In genomic region chr4:48609485-48609884, GRCm38 (mm10) we compare ENCODE assay signal across 36 mouse cellular contexts. TPM values are rescaled to one million over a fixed set of nuclear protein-coding genes. Genes with fewer than 3 reads are reported as not detected.
DNase-seq lines count a peak whose midpoint lies in the region; ATAC-seq and TF ChIP-seq lines count a peak whose summit lies in the region.
"Had no signal": no experiment of that assay in that cellular context is flagged by ENCODE, and none has a peak within 500 bp of the region (broad histone marks: within the 10 kb centered on the region; RNA-seq: fewer than 3 reads in every experiment).

No protein-coding gene starts in this region.

- no peak for TF ChIP-seq CTCF in midbrain, postnatal 0 days (IDR thresholded peaks at IDR 0.05)

- H3K4me3 ChIP-seq in midbrain, embryonic 13.5 days (replicated peaks): no peak overlapping the region
- no peak overlapping the region for H3K4me3 ChIP-seq in midbrain, postnatal 0 days (ENCODE audit: low read depth, low read length)
- H3K4me3 ChIP-seq: embryonic facial prominence, embryonic 13.5 days; forebrain, embryonic 10.5 days; forebrain, embryonic 15.5 days; limb, embryonic 15.5 days; neural tube, embryonic 15.5 days had no signal

- peak; percentile 45 for DNase-seq in heart, adult 11 months
- DNase-seq in heart, postnatal 4 days: no peak
- no peak for DNase-seq in midbrain, postnatal 0 days (ENCODE audit: low spot score)
- DNase-seq in left cerebral cortex, postnatal 25 days (ENCODE audit: low spot score in 2 of 2): peak; percentile 39 to 64
- peak; percentile 23 to 52 for DNase-seq in right cerebral cortex, postnatal 36 days (ENCODE audit: low spot score in 2 of 2)
- no peak for DNase-seq in gastrocnemius, adult 8-10 months (ENCODE audit: low spot score in 2 of 2)
- DNase-seq: adrenal gland, postnatal 10 days; cerebellum, adult 11 months; cerebellum, adult 9-10 months; gastrocnemius, postnatal 25 days; heart, adult 18-20 months; kidney, adult 9 months; kidney, postnatal 10 days; lung, adult 2 months; lung, postnatal 10 days; midbrain, embryonic 14.5 days; retina, postnatal 1 day; spleen, adult 18-20 months had no signal

- intact Hi-C loops in left cerebral cortex, postnatal 25 days (cut with DNase I): no loop called here

- no peak overlapping the region for H3K9ac ChIP-seq in midbrain, embryonic 13.5 days (replicated peaks)
- H3K9ac ChIP-seq in midbrain, postnatal 0 days (replicated peaks; ENCODE audit: low read length, poor library complexity, severe bottlenecking): no peak overlapping the region
- H3K9ac ChIP-seq: embryonic facial prominence, embryonic 13.5 days; forebrain, embryonic 15.5 days; hindbrain, embryonic 14.5 days; limb, embryonic 15.5 days; liver, embryonic 14.5 days; neural tube, embryonic 15.5 days had no signal

- H3K9me3 ChIP-seq in midbrain, embryonic 13.5 days: no peaks in the 10 kb centered on the region
- no peaks in the 10 kb centered on the region for H3K9me3 ChIP-seq in midbrain, postnatal 0 days (ENCODE audit: low read length)
- H3K9me3 ChIP-seq: embryonic facial prominence, embryonic 13.5 days; forebrain, embryonic 10.5 days; forebrain, embryonic 15.5 days; limb, embryonic 15.5 days; neural tube, embryonic 15.5 days had no signal

- H3K36me3 ChIP-seq in midbrain, embryonic 13.5 days: peaks cover 53% of the 10 kb centered on the region
- peaks cover 3% of the 10 kb centered on the region for H3K36me3 ChIP-seq in midbrain, postnatal 0 days (ENCODE audit: insufficient read depth, low read length)

- H3K27me3 ChIP-seq in midbrain, embryonic 13.5 days: no peaks in the 10 kb centered on the region
- no peaks in the 10 kb centered on the region for H3K27me3 ChIP-seq in midbrain, postnatal 0 days (ENCODE audit: insufficient read depth, low read length)
- H3K27me3 ChIP-seq: embryonic facial prominence, embryonic 13.5 days; forebrain, embryonic 15.5 days; limb, embryonic 15.5 days; neural tube, embryonic 15.5 days; Patski had no signal

- 93% methylated on average over 9 of the region's 9 CpGs for WGBS in midbrain, embryonic 13.5 days
- WGBS in midbrain, postnatal 0 days: 92% methylated on average over 9 of the region's 9 CpGs

- no peak for ATAC-seq in midbrain, embryonic 13.5 days
- ATAC-seq in midbrain, postnatal 0 days (ENCODE audit: low FRiP score): no peak
- ATAC-seq: forebrain, embryonic 15.5 days; intestine, postnatal 0 days; Patski had no signal

- H3K4me1 ChIP-seq in midbrain, embryonic 13.5 days (replicated peaks): peaks cover 15% of the 10 kb centered on the region
- H3K4me1 ChIP-seq in midbrain, postnatal 0 days (ENCODE audit: insufficient read depth, low read length): no peaks in the 10 kb centered on the region
- H3K4me1 ChIP-seq: embryonic facial prominence, embryonic 13.5 days; forebrain, embryonic 15.5 days; limb, embryonic 15.5 days had no signal

- 0 out of 2 replicates have a peak overlapping the region, but pooled peaks have one; percentile 14 for H3K27ac ChIP-seq in midbrain, embryonic 13.5 days
- H3K27ac ChIP-seq in midbrain, postnatal 0 days (ENCODE audit: low read depth, low read length): no peak overlapping the region
- H3K27ac ChIP-seq: embryonic facial prominence, embryonic 13.5 days; forebrain, embryonic 10.5 days; forebrain, embryonic 15.5 days; hindbrain, embryonic 14.5 days; limb, embryonic 15.5 days; liver, embryonic 14.5 days; macrophage; neural tube, embryonic 15.5 days; stomach, postnatal 0 days had no signal

- H3K4me2 ChIP-seq in midbrain, embryonic 13.5 days (replicated peaks): no peak overlapping the region
- no peak overlapping the region for H3K4me2 ChIP-seq in midbrain, postnatal 0 days (ENCODE audit: low read depth, low read length, poor library complexity, severe bottlenecking)
- H3K4me2 ChIP-seq: embryonic facial prominence, embryonic 13.5 days; forebrain, embryonic 15.5 days; heart, embryonic 11.5 days; hindbrain, embryonic 14.5 days; limb, embryonic 15.5 days; neural tube, embryonic 15.5 days had no signal

RNA-seq across cellular contexts. Expression of gene Tmeff1, which starts 24.5 kb away (rescaled TPM):
- total RNA-seq in heart, postnatal 4 days (2021): 10 to 100 TPM; 26.0 to 28.9 TPM
- polyA plus RNA-seq in midbrain, embryonic 13.5 days (2015; fragmentation: Nextera tagmentation; extraction: Ambion mirVana): 196 and 263 TPM in 2 replicates
- 320 and 385 TPM in 2 replicates for total RNA-seq in midbrain, postnatal 0 days (2014; rRNA removed)
- 217 and 228 TPM in 2 replicates for polyA plus RNA-seq in midbrain, postnatal 0 days (2015; fragmentation: Nextera tagmentation; extraction: Ambion mirVana)
- total RNA-seq in left cerebral cortex, postnatal 25 days (2021): 100 to 1,000 TPM; 118 to 124 TPM
- total RNA-seq in gastrocnemius, adult 8-10 months (2022): under 1 TPM; 0.51 to 0.86 (median 0.64) TPM
- total RNA-seq: common myeloid progenitor, adult 5-6 weeks; megakaryocyte-erythroid progenitor cell, adult 5-6 weeks; MEL had no signal
- polyA plus RNA-seq: macrophage had no signal

RNA-seq across cellular contexts. Expression of gene Cavin4, which starts 53.8 kb away (rescaled TPM):
- total RNA-seq in heart, postnatal 4 days (2021): 10 to 100 TPM; 70.5 to 72.8 TPM
- 2.2 and 2.8 TPM in 2 replicates for polyA plus RNA-seq in midbrain, embryonic 13.5 days (2015; fragmentation: Nextera tagmentation; extraction: Ambion mirVana)
- total RNA-seq in midbrain, postnatal 0 days (2014; rRNA removed): 0.76 and 1.4 TPM in 2 replicates
- polyA plus RNA-seq in midbrain, postnatal 0 days (2015; fragmentation: Nextera tagmentation; extraction: Ambion mirVana): 0.79 and 1.0 TPM in 2 replicates
- 1 to 10 TPM; 1.5 to 2.2 TPM for total RNA-seq in left cerebral cortex, postnatal 25 days (2021)
- 100 to 1,000 TPM; 106 to 154 (median 118) TPM for total RNA-seq in gastrocnemius, adult 8-10 months (2022)
- total RNA-seq: common myeloid progenitor, adult 5-6 weeks; hematopoietic stem cell, adult 5-6 weeks; megakaryocyte-erythroid progenitor cell, adult 5-6 weeks; MEL had no signal
- polyA plus RNA-seq: large intestine, adult 2 months; macrophage had no signal

Comparison
In these comparisons a context has a peak if more than half of its experiments do, and no peak if none do; other contexts are left out.
1. DNase-seq: peak in heart, adult 11 months (single experiment), left cerebral cortex, postnatal 25 days (2 of 2) and right cerebral cortex, postnatal 36 days (2 of 2); none in heart, postnatal 4 days (single experiment), midbrain, postnatal 0 days (single experiment) and gastrocnemius, adult 8-10 months (0 of 2).
2. RNA of gene Tmeff1, which starts 24.5 kb away (total RNA-seq): 320 to 385 TPM in midbrain, postnatal 0 days, 118 to 124 TPM in left cerebral cortex, postnatal 25 days and 26.0 to 28.9 TPM in heart, postnatal 4 days; 0.51 to 0.86 TPM in gastrocnemius, adult 8-10 months; every median in the first group is over 10 times any median in the second.
3. RNA of gene Cavin4, which starts 53.8 kb away (total RNA-seq): 106 to 154 TPM in gastrocnemius, adult 8-10 months and 70.5 to 72.8 TPM in heart, postnatal 4 days; 1.5 to 2.2 TPM in left cerebral cortex, postnatal 25 days and 0.76 to 1.4 TPM in midbrain, postnatal 0 days; every median in the first group is over 10 times any median in the second.